Mouse (Mus musculus) myocyte (in vitro differentiated cells): Measurements from ENCODE around the gene Hoxa4. TPM values are rescaled to one million over a fixed set of nuclear protein-coding genes. Genes with fewer than 3 reads are reported as not detected.

ENCODE experiments used
- H3K27me3 ChIP-seq: one replicate; pipeline ENCODE4 v1.6.1; 2011; ENCODE audit not compliant: control insufficient read depth, insufficient read depth, insufficient read length
- H3K36me3 ChIP-seq: one replicate; pipeline ENCODE4 v1.6.1; 2011; ENCODE audit not compliant: control insufficient read depth, insufficient read depth
- H3K4me2 ChIP-seq: one replicate; pipeline ENCODE4 v1.6.1; 2011; ENCODE audit warnings: low read depth, control low read depth
- H3K4me3 ChIP-seq: one replicate; pipeline ENCODE4 v1.5.1; 2011; ENCODE audit warnings: mild to moderate bottlenecking, control low read depth, moderate library complexity
- H3K79me2 ChIP-seq: one replicate; pipeline ENCODE4 v1.6.1; 2011; ENCODE audit not compliant: control insufficient read depth, insufficient read depth
- H3ac ChIP-seq: one replicate; pipeline ENCODE4 v1.6.1; 2011; ENCODE audit not compliant: control insufficient read depth, insufficient read length
- CEBPB ChIP-seq: IDR thresholded peaks from 2 replicates; pipeline ENCODE4 v1.6.1; 2011; ENCODE audit warnings: mild to moderate bottlenecking, moderate library complexity; ENCODE audit not compliant: poor library complexity, insufficient read depth, severe bottlenecking
- E2F4 ChIP-seq: IDR thresholded peaks from one replicate; pipeline ENCODE4 v1.6.1; 2011; ENCODE audit warnings: mild to moderate bottlenecking, control low read depth, moderate library complexity; ENCODE audit not compliant: insufficient read depth
- MAX ChIP-seq: IDR thresholded peaks from one replicate; pipeline ENCODE4 v1.6.1; 2011; ENCODE audit warnings: low read depth, mild to moderate bottlenecking, control low read depth
- MYOD1 ChIP-seq, 3 experiments: IDR thresholded peaks; one replicate each; pipeline ENCODE4 v1.6.1; 2011; ENCODE audit warnings: control low read depth in 2 of 3, low read depth in 2 of 3, mild to moderate bottlenecking in 2 of 3, moderate library complexity in 1 of 3; ENCODE audit not compliant: insufficient read length in 2 of 3, control insufficient read depth in 1 of 3
- MYOG ChIP-seq, 3 experiments: IDR thresholded peaks; one replicate each; pipeline ENCODE4 v1.6.1; 2011; ENCODE audit warnings: control low read depth in 2 of 3, low read depth in 2 of 3, mild to moderate bottlenecking in 2 of 3; ENCODE audit not compliant: insufficient read length in 2 of 3, control insufficient read depth in 1 of 3, insufficient read depth in 1 of 3
- POLR2A ChIP-seq: IDR thresholded peaks from one replicate; pipeline ENCODE4 v1.6.1; 2011; ENCODE audit warnings: low read depth, mild to moderate bottlenecking, control low read depth, moderate library complexity; ENCODE audit not compliant: insufficient read length
- POLR2AphosphoS2 ChIP-seq: IDR thresholded peaks from one replicate; pipeline ENCODE4 v1.6.1; 2011; ENCODE audit warnings: low read depth, control low read depth; ENCODE audit not compliant: insufficient read length
- REST ChIP-seq: IDR thresholded peaks from one replicate; pipeline ENCODE4 v1.6.1; 2011; ENCODE audit warnings: mild to moderate bottlenecking, control low read depth, moderate library complexity; ENCODE audit not compliant: insufficient read depth, insufficient read length
- SRF ChIP-seq: IDR thresholded peaks from one replicate; pipeline ENCODE4 v1.6.1; 2011; ENCODE audit warnings: low read depth; ENCODE audit not compliant: control insufficient read depth, insufficient read length
- TCF12 ChIP-seq: IDR thresholded peaks from one replicate; pipeline ENCODE4 v1.6.1; 2011; ENCODE audit warnings: mild to moderate bottlenecking, control low read depth; ENCODE audit not compliant: poor library complexity, insufficient read depth, severe bottlenecking
- TCF3 ChIP-seq: IDR thresholded peaks from one replicate; pipeline ENCODE4 v1.6.1; 2011; ENCODE audit warnings: low read depth, control low read depth; ENCODE audit not compliant: insufficient read length
- USF1 ChIP-seq: IDR thresholded peaks from one replicate; pipeline ENCODE4 v1.6.1; 2011; ENCODE audit warnings: low read depth, mild to moderate bottlenecking, control low read depth, moderate library complexity
- polyA plus RNA-seq: library from polyadenylated mRNA; unstranded; fragments of >200 nt; fragmentation: generic; extraction: Trizol; gene quantifications from one replicate; pipeline ENCODE4 v1.2.1, GENCODE M21; 2012; ENCODE audit warnings: missing spikeins

The Hoxa4 gene
- polyA plus RNA-seq, 1 experiment, result 1.4 TPM

DNA sequence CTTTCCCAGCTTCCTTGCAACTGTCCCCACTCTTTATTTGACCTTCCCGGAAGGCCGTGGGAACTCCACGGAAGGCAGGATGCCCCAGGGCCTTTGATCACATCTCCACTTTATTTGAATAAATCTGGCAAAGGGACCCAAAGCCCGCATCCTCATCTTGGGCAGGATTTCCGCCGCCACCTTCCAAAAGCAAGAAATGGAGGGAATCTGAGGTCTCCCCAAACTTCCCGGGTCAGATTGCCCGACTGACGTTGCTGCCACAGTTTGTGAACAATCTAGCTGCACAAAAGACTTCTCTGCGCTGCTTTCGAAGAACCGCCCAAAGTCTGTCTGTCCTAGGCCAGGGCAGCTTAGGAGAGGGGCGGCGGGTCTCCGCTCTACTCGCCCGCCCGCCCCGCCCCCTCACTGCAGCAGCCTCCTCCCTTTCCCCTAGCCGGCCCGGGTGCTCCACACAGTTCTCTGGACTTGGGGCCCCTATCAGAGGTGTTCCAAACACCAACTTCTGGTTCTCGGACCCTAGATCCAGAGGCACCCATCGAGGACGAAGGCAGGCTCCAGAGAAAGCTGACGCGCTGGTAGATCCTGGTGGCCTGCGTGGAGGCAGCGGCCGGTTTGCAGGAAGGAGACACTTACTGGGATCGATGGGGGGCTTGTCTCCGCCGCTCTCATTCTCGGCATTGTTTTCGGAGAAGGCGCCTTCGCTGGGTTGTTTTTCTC is 33.5 kb upstream of the Hoxa4 start:
- Histone ChIP-seq H3K4me3 (peak overlapping the region; percentile 89), H3ac (peak overlapping the region; percentile 39), H3K4me2 (peak overlapping the region; percentile 97), H3K36me3 (no peaks in the 10 kb centered on the region), H3K27me3 (no peaks in the 10 kb centered on the region), H3K79me2 (peaks cover 76% of the 10 kb centered on the region)
- TF ChIP-seq POLR2AphosphoS2 (no peak), SRF (no peak), POLR2A (no peak), MAX (no peak), MYOG (IDR thresholded peaks at IDR 0.05; ENCODE audit: control insufficient read depth in 1 of 3, insufficient read depth in 1 of 3, insufficient read length in 2 of 3, low read depth in 2 of 3) (no peak), TCF12 (no peak), USF1 (no peak), E2F4 (no peak), TCF3 (no peak), REST (no peak)

DNA sequence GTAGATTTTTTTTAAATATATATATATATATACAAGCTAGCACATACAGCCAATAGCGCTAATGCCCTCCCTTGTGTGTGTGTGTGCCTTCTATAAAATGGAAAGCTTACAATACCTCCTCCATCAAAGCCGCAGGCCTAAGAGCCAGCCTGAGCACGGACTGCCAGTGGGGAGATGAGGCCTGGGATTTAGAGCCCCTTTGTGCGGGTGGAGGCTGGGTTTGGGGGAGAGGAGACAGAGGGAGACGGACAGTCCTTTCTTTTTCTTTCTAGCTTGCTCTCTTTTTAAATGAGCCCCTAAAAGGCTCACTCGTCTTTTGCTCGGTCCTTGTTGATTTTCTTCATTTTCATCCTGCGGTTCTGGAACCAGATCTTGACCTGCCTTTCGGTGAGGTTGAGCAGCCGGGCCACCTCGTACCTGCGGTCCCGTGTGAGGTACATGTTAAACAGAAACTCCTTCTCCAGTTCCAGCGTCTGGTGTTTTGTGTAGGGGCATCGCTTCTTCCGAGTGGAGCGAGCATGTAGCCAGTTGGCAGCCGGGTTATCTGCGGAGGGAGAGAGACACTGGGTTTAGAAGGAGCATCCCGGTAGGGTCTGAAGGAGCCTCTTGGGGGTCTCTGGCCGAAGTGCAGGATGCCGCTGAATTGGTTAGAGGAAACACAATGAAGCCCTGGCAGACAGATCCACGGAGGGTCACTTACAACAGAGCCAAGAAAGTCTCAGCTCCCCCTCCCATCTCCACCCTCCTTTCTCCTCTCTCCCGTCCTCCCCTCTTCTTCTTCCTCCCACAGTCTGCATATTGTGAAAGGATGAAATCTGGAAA is 32.6 kb upstream of the Hoxa4 start:
- Histone ChIP-seq H3ac (peak overlapping the region; percentile 39), H3K27me3 (no peaks in the 10 kb centered on the region), H3K79me2 (peaks cover 67% of the 10 kb centered on the region), H3K4me2 (peak overlapping the region; percentile 97), H3K4me3 (peak overlapping the region; percentile 89), H3K36me3 (no peaks in the 10 kb centered on the region)
- TF ChIP-seq SRF (no peak), MYOD1 (IDR thresholded peaks at IDR 0.05; ENCODE audit: control insufficient read depth in 1 of 3, insufficient read length in 2 of 3, low read depth in 2 of 3) (no peak), TCF3 (no peak), TCF12 (no peak), E2F4 (no peak)

DNA sequence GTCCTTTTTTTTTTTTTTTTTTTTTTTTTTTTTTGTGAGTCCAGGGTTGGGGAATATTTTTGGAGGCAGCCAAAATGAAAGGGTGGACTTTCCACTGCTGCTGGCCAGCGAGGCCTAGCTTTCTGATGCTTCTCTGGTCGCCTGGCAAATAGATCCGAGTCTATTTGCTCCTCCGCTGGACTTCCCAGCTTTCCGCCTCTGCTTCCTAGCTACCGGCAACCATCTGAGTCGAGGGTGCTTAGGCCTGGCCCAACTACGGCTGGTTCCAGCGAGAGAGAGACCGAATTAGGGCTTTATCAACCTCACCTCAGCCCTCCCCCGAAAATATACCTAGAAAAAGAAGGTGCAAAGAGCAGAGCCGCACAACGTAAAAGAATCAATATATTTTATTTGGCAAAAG is 31.2 kb upstream of the Hoxa4 start:
- peak overlapping the region; percentile 97 for H3K4me2 ChIP-seq
- TF ChIP-seq MYOD1 (IDR thresholded peaks at IDR 0.05; ENCODE audit: control insufficient read depth in 1 of 3, insufficient read length in 2 of 3, low read depth in 2 of 3) (no peak), CEBPB (no peak), SRF (no peak), TCF12 (no peak), POLR2A (no peak), USF1 (no peak), POLR2AphosphoS2 (no peak), MAX (no peak), REST (no peak), E2F4 (no peak), TCF3 (no peak)
- H3ac ChIP-seq, result peak overlapping the region; percentile 84
- H3K36me3 ChIP-seq, result no peaks in the 10 kb centered on the region
- peaks cover 55% of the 10 kb centered on the region for H3K79me2 ChIP-seq
- peak overlapping the region; percentile 89 for H3K4me3 ChIP-seq
- no peaks in the 10 kb centered on the region for H3K27me3 ChIP-seq

DNA sequence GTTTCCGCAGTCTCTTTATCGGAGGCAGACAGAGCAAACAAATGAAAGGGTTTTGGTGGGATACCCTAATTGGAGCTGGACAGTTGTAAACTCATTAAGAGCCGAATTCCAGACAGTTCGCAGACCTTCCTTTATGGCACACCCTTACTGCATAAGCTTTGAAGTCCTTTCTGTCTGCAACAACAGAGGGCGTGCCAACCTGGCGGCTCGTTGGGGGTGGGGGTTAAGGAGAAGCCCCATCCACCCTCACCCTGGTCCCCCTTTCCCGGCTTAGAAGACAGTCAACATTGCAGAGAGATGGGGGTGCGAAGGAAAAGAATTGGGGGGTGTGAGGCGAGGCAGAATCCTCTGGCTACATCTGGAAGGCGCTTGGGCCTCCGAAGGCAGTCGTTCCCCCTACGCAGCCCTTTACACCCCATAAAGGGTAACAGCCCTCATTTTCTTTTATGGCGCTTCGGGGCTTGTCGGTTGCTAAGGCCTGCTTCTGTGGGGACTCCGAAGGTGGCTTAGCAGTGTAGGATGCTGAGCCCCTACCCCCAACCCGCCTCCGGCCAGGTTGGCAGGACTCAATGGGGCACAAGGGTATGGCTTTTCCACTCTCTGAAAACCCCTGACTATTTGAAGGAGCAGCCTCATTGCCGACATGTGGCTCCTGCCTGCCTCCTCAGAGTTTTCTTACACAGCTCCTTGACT is 30.6 kb upstream of the Hoxa4 start:
- Histone ChIP-seq H3K4me2 (peak overlapping the region; percentile 97), H3K27me3 (no peaks in the 10 kb centered on the region), H3K79me2 (peaks cover 49% of the 10 kb centered on the region), H3K36me3 (no peaks in the 10 kb centered on the region), H3K4me3 (peak overlapping the region; percentile 89), H3ac (peak overlapping the region; percentile 84)
- no peak for TF ChIP-seq MAX
- TF ChIP-seq CEBPB, result no peak
- TF ChIP-seq TCF12, result no peak
- no peak for TF ChIP-seq MYOD1 (IDR thresholded peaks at IDR 0.05; ENCODE audit: control insufficient read depth in 1 of 3, insufficient read length in 2 of 3, low read depth in 2 of 3)
- TF ChIP-seq POLR2A, result no peak
- peak; percentile 28 for TF ChIP-seq POLR2AphosphoS2
